In genomic region chr16:51988027-51988426, GRCm38 (mm10) we compare ENCODE assay signal across 11 mouse cellular contexts.
"Had no signal": no experiment of that assay in that cellular context is flagged by ENCODE, and none has a peak within 500 bp of the region (broad histone marks: within the 10 kb centered on the region; RNA-seq: fewer than 3 reads in every experiment).

No protein-coding gene starts in this region.

- H3K36me3 ChIP-seq: midbrain, embryonic 13.5 days had no signal

- H3K4me3 ChIP-seq: left cerebral cortex, adult 2 months; midbrain, embryonic 13.5 days had no signal

- H3K9me3 ChIP-seq: midbrain, embryonic 13.5 days had no signal

- H3K4me1 ChIP-seq: midbrain, embryonic 13.5 days had no signal

- H3K27me3 ChIP-seq: midbrain, embryonic 13.5 days had no signal

- H3K4me2 ChIP-seq: midbrain, embryonic 13.5 days had no signal

- H3K9ac ChIP-seq: liver, embryonic 14.5 days; midbrain, embryonic 13.5 days had no signal

- DNase-seq: kidney, adult 8-10 months; lung, adult 18-20 months; lung, postnatal 4 days; thymus, adult 2 months; thymus, postnatal 25 days had no signal

- H3K27ac ChIP-seq: kidney, postnatal 0 days; left cerebral cortex, adult 2 months; liver, embryonic 14.5 days; midbrain, embryonic 13.5 days had no signal

- ATAC-seq: intestine, embryonic 16.5 days; lung, postnatal 0 days; midbrain, embryonic 13.5 days had no signal
